Mouse (Mus musculus): ENCODE measurements around the gene Camkmt. TPM values are rescaled to one million over a fixed set of nuclear protein-coding genes. Genes with fewer than 3 reads are reported as not detected.

The Camkmt gene
- polyA plus RNA-seq, 1 experiment = 3.4 TPM

- no peak overlapping the region for H3K4me3 ChIP-seq (ENCODE audit: control insufficient read depth, insufficient read depth, low read length)
- DNase-seq = no peak
- WGBS = 93% methylated on average over 5 of the region's 5 CpGs
- no peak overlapping the region for H3K27ac ChIP-seq (ENCODE audit: control insufficient read depth, insufficient read depth, low read length)
- TF ChIP-seq POLR2A (IDR thresholded peaks at IDR 0.05; ENCODE audit: control insufficient read depth, extremely low read depth, insufficient read depth, low read length, poor library complexity) (no peak), CTCF (IDR thresholded peaks at IDR 0.05; ENCODE audit: borderline replicate concordance, control insufficient read depth, extremely low read depth, insufficient read depth, low read length, poor library complexity) (no peak)
- H3K36me3 ChIP-seq (ENCODE audit: control insufficient read depth, insufficient read depth, low read length) = no peaks in the 10 kb centered on the region
- H3K27me3 ChIP-seq (ENCODE audit: control insufficient read depth, insufficient read depth, low read length) = no peaks in the 10 kb centered on the region
- no peaks in the 10 kb centered on the region for H3K4me1 ChIP-seq (replicated peaks; ENCODE audit: control insufficient read depth, insufficient read depth, low read length)
These were observed 42.0 kb upstream of the Camkmt start for GRCm38 (mm10) chr17:85048379-85048778.

GRCm38 (mm10) chr17:85058276-85058675, 32.1 kb upstream of the Camkmt start:
- H3K27me3 ChIP-seq (ENCODE audit: control insufficient read depth, insufficient read depth, low read length) = no peaks in the 10 kb centered on the region
- no peak overlapping the region for H3K4me3 ChIP-seq (ENCODE audit: control insufficient read depth, insufficient read depth, low read length)
- no peak overlapping the region for H3K27ac ChIP-seq (ENCODE audit: control insufficient read depth, insufficient read depth, low read length)
- WGBS = 96% methylated on average over 7 of the region's 7 CpGs
- DNase-seq = no peak
- H3K36me3 ChIP-seq (ENCODE audit: control insufficient read depth, insufficient read depth, low read length) = no peaks in the 10 kb centered on the region
- H3K4me1 ChIP-seq (replicated peaks; ENCODE audit: control insufficient read depth, insufficient read depth, low read length) = no peaks in the 10 kb centered on the region
- TF ChIP-seq POLR2A (IDR thresholded peaks at IDR 0.05; ENCODE audit: control insufficient read depth, extremely low read depth, insufficient read depth, low read length, poor library complexity) = no peak
- TF ChIP-seq CTCF (IDR thresholded peaks at IDR 0.05; ENCODE audit: borderline replicate concordance, control insufficient read depth, extremely low read depth, insufficient read depth, low read length, poor library complexity) = no peak

GRCm38 (mm10) chr17:85059136-85059535, 31.2 kb upstream of the Camkmt start:
- H3K27me3 ChIP-seq (ENCODE audit: control insufficient read depth, insufficient read depth, low read length) = no peaks in the 10 kb centered on the region
- DNase-seq = no peak
- TF ChIP-seq POLR2A (IDR thresholded peaks at IDR 0.05; ENCODE audit: control insufficient read depth, extremely low read depth, insufficient read depth, low read length, poor library complexity) = no peak
- no peak for TF ChIP-seq CTCF (IDR thresholded peaks at IDR 0.05; ENCODE audit: borderline replicate concordance, control insufficient read depth, extremely low read depth, insufficient read depth, low read length, poor library complexity)
- no peak overlapping the region for H3K4me3 ChIP-seq (ENCODE audit: control insufficient read depth, insufficient read depth, low read length)
- WGBS = 98% methylated on average over 6 of the region's 6 CpGs
- H3K27ac ChIP-seq (ENCODE audit: control insufficient read depth, insufficient read depth, low read length) = no peak overlapping the region
- no peaks in the 10 kb centered on the region for H3K36me3 ChIP-seq (ENCODE audit: control insufficient read depth, insufficient read depth, low read length)
- no peaks in the 10 kb centered on the region for H3K4me1 ChIP-seq (replicated peaks; ENCODE audit: control insufficient read depth, insufficient read depth, low read length)

GRCm38 (mm10) chr17:85063560-85063959, 26.8 kb upstream of the Camkmt start:
- TF ChIP-seq CTCF (IDR thresholded peaks at IDR 0.05; ENCODE audit: borderline replicate concordance, control insufficient read depth, extremely low read depth, insufficient read depth, low read length, poor library complexity) (no peak), POLR2A (IDR thresholded peaks at IDR 0.05; ENCODE audit: control insufficient read depth, extremely low read depth, insufficient read depth, low read length, poor library complexity) (no peak)
- Histone ChIP-seq H3K27ac (ENCODE audit: control insufficient read depth, insufficient read depth, low read length) (no peak overlapping the region), H3K4me1 (replicated peaks; ENCODE audit: control insufficient read depth, insufficient read depth, low read length) (no peaks in the 10 kb centered on the region), H3K27me3 (ENCODE audit: control insufficient read depth, insufficient read depth, low read length) (no peaks in the 10 kb centered on the region), H3K36me3 (ENCODE audit: control insufficient read depth, insufficient read depth, low read length) (peaks cover 14% of the 10 kb centered on the region), H3K4me3 (ENCODE audit: control insufficient read depth, insufficient read depth, low read length) (no peak overlapping the region)
- 96% methylated on average over 7 of the region's 7 CpGs for WGBS
- DNase-seq = no peak

- Histone ChIP-seq H3K27ac (ENCODE audit: control insufficient read depth, insufficient read depth, low read length) (no peak overlapping the region), H3K36me3 (ENCODE audit: control insufficient read depth, insufficient read depth, low read length) (peaks cover 14% of the 10 kb centered on the region), H3K4me1 (replicated peaks; ENCODE audit: control insufficient read depth, insufficient read depth, low read length) (no peaks in the 10 kb centered on the region), H3K27me3 (ENCODE audit: control insufficient read depth, insufficient read depth, low read length) (no peaks in the 10 kb centered on the region), H3K4me3 (ENCODE audit: control insufficient read depth, insufficient read depth, low read length) (no peak overlapping the region)
- 98% methylated on average over 7 of the region's 7 CpGs for WGBS
- DNase-seq = no peak
- no peak for TF ChIP-seq POLR2A (IDR thresholded peaks at IDR 0.05; ENCODE audit: control insufficient read depth, extremely low read depth, insufficient read depth, low read length, poor library complexity)
- no peak for TF ChIP-seq CTCF (IDR thresholded peaks at IDR 0.05; ENCODE audit: borderline replicate concordance, control insufficient read depth, extremely low read depth, insufficient read depth, low read length, poor library complexity)
These were observed 23.0 kb upstream of the Camkmt start for GRCm38 (mm10) chr17:85067331-85067730.

DNA sequence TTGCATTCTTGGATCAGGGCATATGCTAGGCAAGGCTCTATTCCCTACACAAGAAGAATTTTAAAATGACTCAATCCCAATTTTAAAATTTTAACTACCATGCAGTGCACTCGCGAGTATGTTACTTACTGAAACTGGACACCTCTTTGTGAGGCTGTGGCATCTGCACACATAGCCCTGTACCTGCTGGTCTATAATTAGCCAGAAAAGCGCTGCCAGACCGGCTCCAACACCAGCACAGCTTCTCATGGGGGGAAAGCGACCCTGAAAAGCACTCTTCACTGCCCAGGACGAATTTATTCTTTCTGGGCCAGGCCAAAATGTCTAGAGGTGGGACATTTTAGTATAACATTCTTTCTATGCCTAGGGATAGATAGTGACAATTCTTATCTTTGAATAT, 19.7 kb upstream of the Camkmt start:
- Histone ChIP-seq H3K4me1 (replicated peaks; ENCODE audit: control insufficient read depth, insufficient read depth, low read length) (no peaks in the 10 kb centered on the region), H3K27me3 (ENCODE audit: control insufficient read depth, insufficient read depth, low read length) (no peaks in the 10 kb centered on the region), H3K4me3 (ENCODE audit: control insufficient read depth, insufficient read depth, low read length) (no peak overlapping the region), H3K36me3 (ENCODE audit: control insufficient read depth, insufficient read depth, low read length) (peaks cover 3% of the 10 kb centered on the region), H3K27ac (ENCODE audit: control insufficient read depth, insufficient read depth, low read length) (no peak overlapping the region)
- no peak for DNase-seq
- no peak for TF ChIP-seq POLR2A (IDR thresholded peaks at IDR 0.05; ENCODE audit: control insufficient read depth, extremely low read depth, insufficient read depth, low read length, poor library complexity)
- no peak for TF ChIP-seq CTCF (IDR thresholded peaks at IDR 0.05; ENCODE audit: borderline replicate concordance, control insufficient read depth, extremely low read depth, insufficient read depth, low read length, poor library complexity)
- 97% methylated on average over 6 of the region's 6 CpGs for WGBS

Data from thymus, adult 2 months (tissue).